Mouse (Mus musculus): ENCODE results near the gene Magt1.
"Not testable (repeated sequence)": the region's sequence is repeated elsewhere in the genome, so short reads cannot be mapped to it uniquely, and the experiment has no call there.

Gene Magt1

GRCm38 (mm10) chrX:106011465-106012159 lies at the start of gene Magt1:
TSS of gene Magt1 (minus strand) at chrX:106011906.
- DNase-seq (ENCODE audit: low spot score in 2 of 2) = peak; percentile 83 to 84

GRCm38 (mm10) chrX:106048191-106048590 lies 36.5 kb upstream of the Magt1 start:
- no peak for DNase-seq (ENCODE audit: low spot score in 2 of 2)

GRCm38 (mm10) chrX:106045928-106046327 lies 34.2 kb upstream of the Magt1 start:
- DNase-seq (ENCODE audit: low spot score in 2 of 2) = no peak

DNA sequence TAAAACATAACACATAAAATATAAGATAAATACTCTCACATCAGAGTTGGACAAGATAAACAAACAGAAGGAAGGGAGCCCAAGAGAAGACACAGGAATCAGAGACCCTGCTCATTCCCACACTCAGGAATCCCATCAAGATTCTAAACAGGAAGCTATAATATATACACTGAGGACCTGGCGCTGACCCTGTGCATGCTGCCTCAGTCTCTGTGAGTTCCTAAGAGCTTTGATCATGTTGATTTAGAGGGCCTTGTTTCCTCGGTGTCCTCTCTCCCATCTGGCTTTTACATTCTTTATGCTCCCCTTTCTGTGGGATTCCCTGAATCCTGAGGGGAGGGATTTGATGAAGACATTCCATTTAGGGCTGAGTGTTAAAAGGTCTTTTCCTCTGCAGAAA lies 33.7 kb upstream of the Magt1 start:
- no peak for DNase-seq (ENCODE audit: low spot score in 2 of 2)

- DNase-seq (ENCODE audit: low spot score in 2 of 2) = no peak
These were observed 32.3 kb upstream of the Magt1 start for GRCm38 (mm10) chrX:106043863-106044617.

GRCm38 (mm10) chrX:106037185-106037752 lies 25.6 kb upstream of the Magt1 start:
- DNase-seq (ENCODE audit: low spot score in 2 of 2) = no peak

DNA sequence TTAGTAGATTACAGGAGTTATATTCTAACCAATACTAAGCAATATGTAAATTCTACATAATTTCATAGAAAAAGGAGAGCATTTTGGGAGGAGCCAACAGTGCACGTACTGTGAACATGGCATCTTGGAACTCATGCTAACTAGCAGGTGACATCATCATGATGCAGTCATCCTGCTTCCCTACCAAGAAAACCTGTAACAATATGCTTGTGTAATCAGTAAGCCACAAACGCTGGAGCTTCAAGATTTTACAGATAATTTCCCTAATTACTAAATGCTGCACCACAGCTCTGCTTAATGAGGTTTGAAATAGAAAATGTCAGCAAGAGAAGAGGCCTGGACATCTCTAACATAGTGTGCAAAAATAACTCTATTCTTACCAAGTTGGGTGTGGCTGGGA lies 24.0 kb upstream of the Magt1 start:
- no peak for DNase-seq (ENCODE audit: low spot score in 2 of 2)

GRCm38 (mm10) chrX:106031124-106031523 lies 19.4 kb upstream of the Magt1 start:
- DNase-seq (ENCODE audit: low spot score in 2 of 2) = no peak

GRCm38 (mm10) chrX:106030176-106030575 lies 18.5 kb upstream of the Magt1 start:
- no peak for DNase-seq (ENCODE audit: low spot score in 2 of 2)

- no peak for DNase-seq (ENCODE audit: low spot score in 2 of 2)
These were observed 15.6 kb upstream of the Magt1 start for GRCm38 (mm10) chrX:106027343-106027674.

- peak; percentile 87 to 89 for DNase-seq (ENCODE audit: low spot score in 2 of 2)
These were observed 15.0 kb upstream of the Magt1 start, which contains the start of gene Atp7a for GRCm38 (mm10) chrX:106026418-106027342. TSS of gene Atp7a (plus strand) at chrX:106027276.

- no peak for DNase-seq (ENCODE audit: low spot score in 2 of 2)
These were observed 5.8 kb upstream of the Magt1 start for GRCm38 (mm10) chrX:106017516-106017915.

GRCm38 (mm10) chrX:106017102-106017501 lies 5.4 kb upstream of the Magt1 start:
- DNase-seq (ENCODE audit: low spot score in 2 of 2) = no peak

GRCm38 (mm10) chrX:106015571-106016322 lies 4.0 kb upstream of the Magt1 start, which contains the start of gene Cox7b:
TSS of gene Cox7b (plus strand) at chrX:106015700.
- peak; percentile 49 to 69 for DNase-seq (ENCODE audit: low spot score in 2 of 2)

GRCm38 (mm10) chrX:106014741-106015377 lies 3.2 kb upstream of the Magt1 start:
- not testable (repeated sequence) for DNase-seq (ENCODE audit: low spot score in 2 of 2)

- no peak for DNase-seq (ENCODE audit: low spot score in 2 of 2)
These were observed 1.5 kb upstream of the Magt1 start for GRCm38 (mm10) chrX:106013217-106013616.

- no peak for DNase-seq (ENCODE audit: low spot score in 2 of 2)
These were observed 853 bp upstream of the Magt1 start for GRCm38 (mm10) chrX:106012559-106012958.

- DNase-seq (ENCODE audit: low spot score in 2 of 2) = no peak
These were observed 944 bp downstream of the Magt1 start for GRCm38 (mm10) chrX:106010762-106011161.

DNA sequence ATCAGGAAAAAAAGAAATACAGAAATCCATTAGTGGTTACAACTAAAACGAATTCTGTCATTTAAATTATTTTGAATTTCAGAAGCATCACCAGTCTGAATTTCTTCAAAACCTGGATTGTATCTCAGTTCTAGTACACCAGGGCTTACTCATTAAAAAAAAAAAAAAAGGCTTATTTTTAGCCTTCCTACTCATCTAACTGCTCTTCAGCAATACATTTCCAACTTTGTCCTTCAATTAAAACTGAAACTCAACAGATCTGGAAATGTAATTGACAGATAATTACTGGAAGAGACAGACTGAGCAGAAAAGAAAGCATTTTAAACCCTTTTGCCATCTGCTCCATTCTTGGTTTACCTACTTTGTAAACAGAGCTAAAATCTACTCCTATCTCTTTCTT lies 10.1 kb downstream of the Magt1 start:
- DNase-seq (ENCODE audit: low spot score in 2 of 2) = no peak

GRCm38 (mm10) chrX:105957091-105957490 lies 54.6 kb downstream of the Magt1 start:
- not testable (repeated sequence) for DNase-seq (ENCODE audit: low spot score in 2 of 2)
